ENCODE assay signal across 13 mouse cellular contexts in genomic region chr6:136238989-136239388, GRCm38 (mm10).
DNase-seq lines count a peak whose midpoint lies in the region; ATAC-seq and TF ChIP-seq lines count a peak whose summit lies in the region.
"Had no signal": no experiment of that assay in that cellular context is flagged by ENCODE, and none has a peak within 500 bp of the region (broad histone marks: within the 10 kb centered on the region; RNA-seq: fewer than 3 reads in every experiment).

No protein-coding gene starts in this region.

- H3K27ac ChIP-seq in hindbrain, embryonic 11.5 days (ENCODE audit: low read depth, low read length): no peak overlapping the region
- no peak overlapping the region for H3K27ac ChIP-seq in hindbrain, embryonic 13.5 days
- no peak overlapping the region for H3K27ac ChIP-seq in midbrain, postnatal 0 days (ENCODE audit: low read depth, low read length)
- H3K27ac ChIP-seq in midbrain, embryonic 13.5 days: no peak overlapping the region
- H3K27ac ChIP-seq: forebrain, embryonic 10.5 days; liver, embryonic 12.5 days; macrophage had no signal

- DNase-seq in cerebellum, postnatal 10 days: peak; percentile 42 to 45
- DNase-seq in cerebellum, adult 18-20 months: no peak
- DNase-seq in hindbrain, embryonic 11.5 days (ENCODE audit: low spot score): peak; percentile 13
- DNase-seq in midbrain, postnatal 0 days (ENCODE audit: low spot score): peak; percentile 38
- peak; percentile 37 for DNase-seq in mesoderm, embryonic 11.5 days (ENCODE audit: low read depth, low spot score)
- no peak for DNase-seq in testis, postnatal 10 days (ENCODE audit: low spot score)
- DNase-seq: kidney, adult 18-20 months; thymus, postnatal 4 days had no signal

- no peaks in the 10 kb centered on the region for H3K4me1 ChIP-seq in hindbrain, embryonic 11.5 days (replicated peaks; ENCODE audit: control insufficient read depth, insufficient read depth, low read length)
- H3K4me1 ChIP-seq in hindbrain, embryonic 13.5 days (replicated peaks): peaks cover 16% of the 10 kb centered on the region
- 0 out of 2 replicates have a peak, but pooled peaks cover 9% of the 10 kb centered on the region for H3K4me1 ChIP-seq in midbrain, postnatal 0 days (ENCODE audit: insufficient read depth, low read length)
- H3K4me1 ChIP-seq in midbrain, embryonic 13.5 days (replicated peaks): peaks cover 20% of the 10 kb centered on the region
- H3K4me1 ChIP-seq: liver, embryonic 12.5 days had no signal

- H3K4me3 ChIP-seq in hindbrain, embryonic 11.5 days (ENCODE audit: low read depth, low read length): no peak overlapping the region
- no peak overlapping the region for H3K4me3 ChIP-seq in hindbrain, embryonic 13.5 days
- no peak overlapping the region for H3K4me3 ChIP-seq in midbrain, postnatal 0 days (ENCODE audit: low read depth, low read length)
- no peak overlapping the region for H3K4me3 ChIP-seq in midbrain, embryonic 13.5 days (replicated peaks)
- H3K4me3 ChIP-seq: forebrain, embryonic 10.5 days; liver, embryonic 12.5 days had no signal

- H3K36me3 ChIP-seq in hindbrain, embryonic 11.5 days (ENCODE audit: control insufficient read depth, insufficient read depth, low read length): no peaks in the 10 kb centered on the region
- H3K36me3 ChIP-seq in hindbrain, embryonic 13.5 days: no peaks in the 10 kb centered on the region
- no peaks in the 10 kb centered on the region for H3K36me3 ChIP-seq in midbrain, postnatal 0 days (ENCODE audit: insufficient read depth, low read length)
- no peaks in the 10 kb centered on the region for H3K36me3 ChIP-seq in midbrain, embryonic 13.5 days
- H3K36me3 ChIP-seq: forebrain, embryonic 10.5 days; liver, embryonic 12.5 days had no signal

- no peaks in the 10 kb centered on the region for H3K27me3 ChIP-seq in hindbrain, embryonic 11.5 days (ENCODE audit: control insufficient read depth, insufficient read depth, low read length)
- H3K27me3 ChIP-seq in hindbrain, embryonic 13.5 days: no peaks in the 10 kb centered on the region
- no peaks in the 10 kb centered on the region for H3K27me3 ChIP-seq in midbrain, postnatal 0 days (ENCODE audit: insufficient read depth, low read length)
- H3K27me3 ChIP-seq in midbrain, embryonic 13.5 days: no peaks in the 10 kb centered on the region
- H3K27me3 ChIP-seq: liver, embryonic 12.5 days had no signal

- 44% methylated on average over 5 of the region's 5 CpGs for WGBS in hindbrain, embryonic 11.5 days
- 34% methylated on average over 5 of the region's 5 CpGs for WGBS in hindbrain, embryonic 13.5 days
- 47% methylated on average over 5 of the region's 5 CpGs for WGBS in midbrain, postnatal 0 days
- 28% methylated on average over 5 of the region's 5 CpGs for WGBS in midbrain, embryonic 13.5 days

- no peaks in the 10 kb centered on the region for H3K9me3 ChIP-seq in hindbrain, embryonic 11.5 days (ENCODE audit: control insufficient read depth, low read length)
- H3K9me3 ChIP-seq in hindbrain, embryonic 13.5 days: no peaks in the 10 kb centered on the region
- no peaks in the 10 kb centered on the region for H3K9me3 ChIP-seq in midbrain, postnatal 0 days (ENCODE audit: low read length)
- no peaks in the 10 kb centered on the region for H3K9me3 ChIP-seq in midbrain, embryonic 13.5 days
- H3K9me3 ChIP-seq: forebrain, embryonic 10.5 days; liver, embryonic 12.5 days had no signal

- H3K9ac ChIP-seq in hindbrain, embryonic 11.5 days (ENCODE audit: low read depth, low read length): no peak overlapping the region
- H3K9ac ChIP-seq in hindbrain, embryonic 13.5 days: no peak overlapping the region
- H3K9ac ChIP-seq in midbrain, postnatal 0 days (replicated peaks; ENCODE audit: low read length, poor library complexity, severe bottlenecking): no peak overlapping the region
- H3K9ac ChIP-seq in midbrain, embryonic 13.5 days (replicated peaks): no peak overlapping the region
- H3K9ac ChIP-seq: liver, embryonic 12.5 days had no signal

- H3K4me2 ChIP-seq in hindbrain, embryonic 11.5 days (replicated peaks; ENCODE audit: low read depth, low read length): no peak overlapping the region
- no peak overlapping the region for H3K4me2 ChIP-seq in hindbrain, embryonic 13.5 days
- H3K4me2 ChIP-seq in midbrain, postnatal 0 days (ENCODE audit: low read depth, low read length, poor library complexity, severe bottlenecking): no peak overlapping the region
- H3K4me2 ChIP-seq in midbrain, embryonic 13.5 days (replicated peaks): no peak overlapping the region
- H3K4me2 ChIP-seq: liver, embryonic 12.5 days had no signal

- TF ChIP-seq CTCF in midbrain, postnatal 0 days (IDR thresholded peaks at IDR 0.05): 0 out of 2 replicates have a peak, but pooled peaks have one; percentile 19

- no peak for ATAC-seq in hindbrain, embryonic 11.5 days (ENCODE audit: low FRiP score)
- ATAC-seq in hindbrain, embryonic 13.5 days (ENCODE audit: low FRiP score): no peak
- ATAC-seq in midbrain, postnatal 0 days (ENCODE audit: low FRiP score): no peak
- no peak for ATAC-seq in midbrain, embryonic 13.5 days
- ATAC-seq: liver, embryonic 12.5 days had no signal

Comparison
In these comparisons a context has a peak if more than half of its experiments do, and no peak if none do; other contexts are left out.
1. DNase-seq: peak in cerebellum, postnatal 10 days (2 of 2), hindbrain, embryonic 11.5 days (single experiment), midbrain, postnatal 0 days (single experiment) and mesoderm, embryonic 11.5 days (single experiment); none in cerebellum, adult 18-20 months (0 of 2) and testis, postnatal 10 days (single experiment).